Mouse (Mus musculus) thymus, adult 2 months (tissue): ENCODE measurements around the gene Cd72.

Experiments
- CTCF ChIP-seq: fragments of 200-500 bp; IDR thresholded peaks from 2 replicates; pipeline ENCODE4 v1.5.1; 2012; ENCODE audit warnings: mild to moderate bottlenecking, control low read depth, low read length, moderate library complexity, borderline replicate concordance; ENCODE audit not compliant: control insufficient read depth, poor library complexity, insufficient read depth; ENCODE audit errors: extremely low read depth
- POLR2A ChIP-seq: fragments of 200-500 bp; IDR thresholded peaks from 2 replicates; pipeline ENCODE4 v1.6.1; 2012; ENCODE audit warnings: mild to moderate bottlenecking, low read length, control low read depth, moderate library complexity; ENCODE audit not compliant: control insufficient read depth, poor library complexity, insufficient read depth; ENCODE audit errors: extremely low read depth

GRCm38 (mm10) chr4:43497946-43498345 lies 43.5 kb upstream of the Cd72 start:
- TF ChIP-seq CTCF = no peak
- no peak for TF ChIP-seq POLR2A
